Mouse (Mus musculus): Measurements from ENCODE around the gene Gsdma3.

DNA sequence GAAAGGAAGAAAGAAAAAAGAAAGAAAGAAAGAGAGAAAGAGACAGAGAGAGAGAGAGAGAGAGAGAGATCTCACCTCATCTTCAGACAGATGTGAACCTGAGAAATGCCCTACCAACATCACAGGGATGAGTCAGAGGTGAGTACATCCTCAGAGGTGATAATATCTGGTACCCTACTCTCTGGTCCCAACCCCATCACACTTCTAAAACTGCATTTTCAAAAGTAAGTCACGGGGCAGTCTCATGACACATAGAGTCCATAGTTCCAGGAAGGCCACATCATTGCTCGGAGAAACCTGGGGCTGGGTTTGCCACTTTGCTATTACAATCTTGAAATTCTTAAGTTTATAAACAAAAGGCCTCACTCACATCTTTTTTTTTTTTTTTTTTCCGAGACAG is 30.2 kb upstream of the Gsdma3 start:
- TF ChIP-seq CTCF (IDR thresholded peaks at IDR 0.05) (no peak), POLR2A (IDR thresholded peaks at IDR 0.05; ENCODE audit: insufficient read depth, low read depth, low read length) (no peak), EP300 (IDR thresholded peaks at IDR 0.05; ENCODE audit: insufficient read depth, low read depth, low read length) (no peak)

Measured in heart, adult 2 months (tissue).